Mouse (Mus musculus): ENCODE results near the gene Tm9sf3.

- no peak for TF ChIP-seq CTCF (IDR thresholded peaks at IDR 0.05; ENCODE audit: low read depth, low read length)
- no peak for TF ChIP-seq POLR2A (IDR thresholded peaks at IDR 0.05; ENCODE audit: insufficient read depth, low read length)
Measured at GRCm38 (mm10) chr19:41164447-41165095, 99.2 kb downstream of the Tm9sf3 start.
